Mouse (Mus musculus) lung, embryonic 14.5 days (tissue): Measurements from ENCODE around the gene Stat4. TPM values are rescaled to one million over a fixed set of nuclear protein-coding genes. Genes with fewer than 3 reads are reported as not detected.
A peak's percentile ranks its signal among the peaks of the same experiment; 100 is the strongest.

Source experiments
- ATAC-seq: fragments of 200-750 bp; cut with Nextera tagmentation; 2 replicates; pipeline ENCODE4 v1.8.0; 2017; ENCODE audit warnings: mild to moderate bottlenecking, moderate TSS enrichment, moderate library complexity; ENCODE audit not compliant: insufficient read depth
- DNase-seq: peaks from one replicate; pipeline ENCODE4 v3.0.0-alpha.2; 2015
- H3K27ac ChIP-seq: fragments of 300-500 bp; sonication (generic); 2 replicates; pipeline ENCODE4 v1.5.1; 2014; ENCODE audit warnings: low read depth, mild to moderate bottlenecking, moderate library complexity
- H3K27me3 ChIP-seq: fragments of 300-500 bp; sonication (generic); 2 replicates; pipeline ENCODE4 v1.6.1; 2014; ENCODE audit warnings: low read length, control low read depth; ENCODE audit not compliant: insufficient read depth
- H3K36me3 ChIP-seq: fragments of 300-500 bp; sonication (generic); 2 replicates; pipeline ENCODE4 v1.6.1; 2014; ENCODE audit warnings: control low read depth; ENCODE audit not compliant: insufficient read depth
- H3K4me1 ChIP-seq: fragments of 300-500 bp; sonication (generic); 2 replicates; pipeline ENCODE4 v1.6.1; 2014; ENCODE audit warnings: antibody characterized with exemption, control low read depth; ENCODE audit not compliant: insufficient read depth
- H3K4me2 ChIP-seq: fragments of 300-500 bp; sonication (generic); 2 replicates; pipeline ENCODE4 v1.6.1; 2014; ENCODE audit warnings: mild to moderate bottlenecking
- H3K4me3 ChIP-seq: fragments of 300-500 bp; sonication (generic); 2 replicates; pipeline ENCODE4 v1.5.1; 2014; ENCODE audit warnings: low read depth, low read length
- H3K9ac ChIP-seq: fragments of 300-500 bp; sonication (generic); 2 replicates; pipeline ENCODE4 v1.6.1; 2014
- H3K9me3 ChIP-seq: fragments of 300-500 bp; sonication (generic); 2 replicates; pipeline ENCODE4 v1.6.1; 2016; ENCODE audit warnings: low read depth, low read length, control low read depth
- CTCF ChIP-seq: IDR thresholded peaks from 2 replicates; pipeline ENCODE4 v1.5.1; 2016; ENCODE audit warnings: antibody characterized with exemption, low read depth
- WGBS: fragments of 180-500 bp; shearing (Covaris S2); extraction: QIAGEN DNeasy Blood & Tissue Kit; methylation state at CpG from one replicate; pipeline ENCODE4 v1.1.7; 2014; 5-methylcytosine and 5-hydroxymethylcytosine counted together
- polyA plus RNA-seq: library from polyadenylated mRNA; unstranded; fragments of >200 nt; fragmentation: Nextera tagmentation; extraction: Ambion mirVana; gene quantifications from 2 replicates; pipeline ENCODE4 v1.2.1, GENCODE M21; 2014

Stat4 gene
- polyA plus RNA-seq, 1 experiment from 2014 or later, result 4.0 TPM

DNA sequence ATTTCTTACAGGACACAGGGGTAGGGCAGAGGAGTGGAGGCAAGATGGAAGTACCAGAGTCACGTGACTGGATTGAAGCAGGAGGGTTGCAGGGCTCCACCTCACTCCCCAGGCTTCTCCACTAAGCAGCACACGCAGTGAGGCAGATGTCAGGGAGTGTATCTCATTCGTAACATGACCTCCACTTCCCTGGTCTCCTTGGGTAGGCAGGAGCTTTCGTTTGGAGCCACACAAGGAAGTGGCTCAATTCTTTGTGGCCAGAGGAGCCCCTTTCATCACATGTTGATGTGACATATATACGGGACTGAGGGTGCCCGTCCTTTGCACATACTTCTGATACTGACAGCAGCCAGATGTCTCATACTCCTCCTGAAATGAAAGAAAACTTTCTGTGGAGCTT, 142.8 kb downstream of the Stat4 start:
- no peaks in the 10 kb centered on the region for H3K4me1 ChIP-seq
- H3K27ac ChIP-seq, result no peak overlapping the region
- no peak for ATAC-seq
- H3K36me3 ChIP-seq, result peaks cover 6% of the 10 kb centered on the region; the same call in 1 of the 2 replicates
- WGBS, result 51% methylated on average over 6 of the region's 6 CpGs
- DNase-seq, result no peak
- no peak overlapping the region for H3K4me3 ChIP-seq
- H3K27me3 ChIP-seq, result no peaks in the 10 kb centered on the region
- no peak for TF ChIP-seq CTCF
- no peaks in the 10 kb centered on the region for H3K9me3 ChIP-seq
- no peak overlapping the region for H3K9ac ChIP-seq
- no peak overlapping the region for H3K4me2 ChIP-seq

DNA sequence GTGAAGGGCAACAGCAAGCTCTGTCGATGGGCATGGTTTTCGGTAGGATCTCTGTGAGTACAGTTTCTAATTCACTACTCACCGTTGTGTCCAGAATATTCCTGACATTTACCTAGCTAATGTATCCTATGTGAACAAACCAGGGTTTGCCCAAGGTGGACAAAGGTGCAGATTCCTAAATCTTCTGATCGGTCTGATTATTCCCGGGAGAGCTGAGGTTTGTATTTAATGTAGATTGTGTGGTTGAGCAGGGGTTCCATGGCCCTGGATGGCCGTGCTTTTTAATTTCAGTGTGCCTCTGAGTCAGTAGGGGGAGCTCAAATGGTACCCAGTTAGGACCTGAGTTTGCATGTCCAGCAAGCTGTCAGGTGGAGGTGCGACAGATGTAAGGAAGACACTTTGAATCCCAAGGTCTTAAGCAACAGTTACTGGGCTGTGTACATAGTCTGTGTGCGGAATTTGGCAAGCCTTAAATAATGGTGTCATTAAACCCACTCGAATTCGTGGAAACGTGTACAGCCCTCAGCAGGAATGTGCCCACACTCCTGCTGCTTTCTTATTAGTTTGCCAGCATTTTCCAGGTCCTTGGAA, 144.9 kb downstream of the Stat4 start:
- Histone ChIP-seq H3K4me2 (no peak overlapping the region), H3K4me3 (no peak overlapping the region), H3K27me3 (no peaks in the 10 kb centered on the region), H3K4me1 (no peaks in the 10 kb centered on the region), H3K36me3 (peaks cover under 1% of the 10 kb centered on the region; the same call in 1 of the 2 replicates), H3K27ac (no peak overlapping the region), H3K9ac (no peak overlapping the region), H3K9me3 (no peaks in the 10 kb centered on the region)
- DNase-seq, result no peak
- TF ChIP-seq CTCF, result peak; percentile 28; the same call in 1 of the 2 replicates
- no peak for ATAC-seq
- 74% methylated on average over 11 of the region's 11 CpGs for WGBS

DNA sequence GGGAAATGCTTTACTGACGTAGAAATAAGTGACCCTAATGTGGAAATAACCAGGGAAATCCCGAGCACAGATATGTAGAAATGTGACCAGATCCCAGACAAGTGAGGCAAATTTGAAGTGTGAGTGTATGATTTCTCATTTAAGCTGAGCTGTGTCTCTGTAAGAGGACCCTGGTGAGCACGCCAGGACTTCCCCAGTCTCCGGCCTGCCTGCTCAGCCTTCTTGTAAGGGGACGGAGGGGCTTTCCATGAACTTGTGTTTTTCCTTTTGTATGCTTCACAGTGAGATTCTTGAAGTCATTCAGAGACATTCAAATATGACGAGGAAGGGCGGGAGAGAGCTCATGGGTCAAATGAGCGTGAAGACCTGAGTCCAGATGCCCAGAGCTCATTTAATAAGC, 146.3 kb downstream of the Stat4 start:
- H3K27ac ChIP-seq, result no peak overlapping the region
- no peak overlapping the region for H3K4me3 ChIP-seq
- H3K9me3 ChIP-seq, result no peaks in the 10 kb centered on the region
- TF ChIP-seq CTCF, result no peak
- no peaks in the 10 kb centered on the region for H3K4me1 ChIP-seq
- H3K9ac ChIP-seq, result no peak overlapping the region
- no peak overlapping the region for H3K4me2 ChIP-seq
- H3K27me3 ChIP-seq, result no peaks in the 10 kb centered on the region
- WGBS, result 83% methylated on average over 8 of the region's 8 CpGs
- DNase-seq (no peak), ATAC-seq (no peak)
- peaks cover 3% of the 10 kb centered on the region; the same call in 1 of the 2 replicates for H3K36me3 ChIP-seq

DNA sequence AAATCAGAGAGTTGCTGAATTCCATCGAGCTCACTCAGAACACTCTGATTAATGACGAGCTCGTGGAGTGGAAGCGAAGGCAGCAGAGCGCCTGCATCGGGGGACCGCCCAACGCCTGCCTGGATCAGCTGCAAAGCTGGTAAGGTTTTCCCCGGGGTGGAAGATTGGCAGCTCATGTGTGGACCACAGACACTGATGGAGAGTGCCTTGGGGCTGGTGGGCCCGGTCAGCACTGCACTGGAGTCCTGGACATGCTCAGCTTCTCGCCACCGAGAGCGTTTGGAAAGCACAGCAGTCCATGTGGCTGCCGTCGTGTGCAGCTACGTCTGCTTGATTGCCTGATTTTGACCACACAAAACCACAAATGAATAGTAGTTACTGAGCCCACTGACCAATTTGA, 150.3 kb downstream of the Stat4 start:
- Histone ChIP-seq H3K4me2 (no peak overlapping the region), H3K9me3 (no peaks in the 10 kb centered on the region), H3K27ac (no peak overlapping the region), H3K36me3 (peaks cover 13% of the 10 kb centered on the region), H3K27me3 (no peaks in the 10 kb centered on the region), H3K4me1 (no peaks in the 10 kb centered on the region), H3K4me3 (no peak overlapping the region), H3K9ac (no peak overlapping the region)
- WGBS, result 70% methylated on average over 16 of the region's 16 CpGs
- no peak for TF ChIP-seq CTCF
- ATAC-seq (no peak), DNase-seq (no peak)

DNA sequence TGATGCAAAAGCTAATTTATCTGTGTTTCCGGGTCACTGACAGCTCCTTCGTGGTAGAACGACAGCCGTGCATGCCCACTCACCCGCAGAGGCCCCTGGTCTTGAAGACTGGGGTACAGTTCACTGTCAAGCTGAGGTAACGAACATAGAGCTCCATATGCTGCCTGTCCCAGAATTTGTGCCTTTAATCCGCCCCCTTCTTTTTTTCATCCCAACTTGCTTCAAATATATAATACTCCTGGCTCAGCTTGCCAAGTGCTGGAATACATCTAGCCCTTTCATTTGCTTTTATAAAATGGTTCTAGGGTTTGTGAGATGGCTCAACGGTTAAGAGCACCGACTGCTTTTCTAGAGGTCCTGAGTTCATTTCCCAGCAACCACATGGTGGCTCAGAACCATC, 153.6 kb downstream of the Stat4 start:
- H3K36me3 ChIP-seq, result peaks cover 16% of the 10 kb centered on the region
- H3K27ac ChIP-seq, result no peak overlapping the region
- ATAC-seq, result no peak
- no peak overlapping the region for H3K9ac ChIP-seq
- no peak overlapping the region for H3K4me3 ChIP-seq
- H3K4me1 ChIP-seq, result no peaks in the 10 kb centered on the region
- H3K9me3 ChIP-seq, result no peaks in the 10 kb centered on the region
- no peak for DNase-seq
- no peak overlapping the region for H3K4me2 ChIP-seq
- 79% methylated on average over 9 of the region's 9 CpGs for WGBS
- TF ChIP-seq CTCF, result no peak
- no peaks in the 10 kb centered on the region for H3K27me3 ChIP-seq

DNA sequence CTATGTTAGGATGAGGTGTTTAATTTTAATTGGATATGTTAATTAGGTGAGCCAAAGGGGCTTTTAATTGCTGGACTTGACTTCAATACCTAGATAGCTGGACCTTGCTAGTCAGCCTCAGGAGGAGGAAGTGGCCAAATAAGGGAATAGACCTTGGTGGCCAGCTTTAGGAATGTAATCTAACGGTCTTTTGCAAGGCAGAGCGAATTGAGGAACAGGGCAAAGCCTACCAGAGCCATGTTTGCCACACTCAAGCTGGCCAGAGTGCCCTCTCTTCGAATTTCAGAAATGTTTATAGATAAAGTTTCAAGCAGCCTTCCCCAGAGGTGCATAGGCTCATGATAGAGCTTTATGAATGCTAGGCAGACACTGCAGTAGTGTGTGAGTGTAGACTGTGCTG, 154.5 kb downstream of the Stat4 start:
- no peak for TF ChIP-seq CTCF
- H3K4me1 ChIP-seq, result no peaks in the 10 kb centered on the region
- WGBS, result 42% methylated on average over 3 of the region's 3 CpGs
- no peaks in the 10 kb centered on the region for H3K27me3 ChIP-seq
- peaks cover 16% of the 10 kb centered on the region for H3K36me3 ChIP-seq
- no peak for ATAC-seq
- no peak overlapping the region for H3K4me2 ChIP-seq
- no peaks in the 10 kb centered on the region for H3K9me3 ChIP-seq
- no peak overlapping the region for H3K27ac ChIP-seq
- no peak overlapping the region for H3K9ac ChIP-seq
- no peak overlapping the region for H3K4me3 ChIP-seq
- DNase-seq, result no peak

DNA sequence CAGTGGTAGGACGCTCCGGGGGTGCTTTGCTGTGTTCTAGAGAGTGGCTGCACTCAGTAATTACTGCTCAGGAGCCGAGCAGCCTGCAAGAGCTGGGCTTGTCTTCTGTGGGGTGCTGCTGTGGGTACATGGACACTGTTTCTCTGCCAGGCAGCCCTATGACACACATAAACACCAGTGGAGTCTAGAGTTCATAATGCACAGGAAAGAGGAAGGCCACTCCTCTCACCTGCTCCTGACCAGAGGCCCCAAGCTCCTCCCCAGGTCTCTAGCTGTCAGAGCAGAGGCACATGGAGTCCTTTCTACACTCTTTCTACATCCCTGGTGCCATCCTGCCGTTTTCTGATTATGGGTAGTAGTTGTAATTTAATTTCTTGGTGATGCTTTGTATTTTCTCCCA, 155.2 kb downstream of the Stat4 start:
- DNase-seq (no peak), ATAC-seq (no peak)
- Histone ChIP-seq H3K9ac (no peak overlapping the region), H3K4me3 (no peak overlapping the region), H3K4me2 (no peak overlapping the region), H3K36me3 (peaks cover 13% of the 10 kb centered on the region), H3K27ac (no peak overlapping the region), H3K4me1 (no peaks in the 10 kb centered on the region), H3K27me3 (no peaks in the 10 kb centered on the region), H3K9me3 (no peaks in the 10 kb centered on the region)
- 67% methylated on average over 4 of the region's 4 CpGs for WGBS
- no peak for TF ChIP-seq CTCF
